Mouse (Mus musculus): ENCODE data around the gene Slc25a35.

The Slc25a35 gene

DNA sequence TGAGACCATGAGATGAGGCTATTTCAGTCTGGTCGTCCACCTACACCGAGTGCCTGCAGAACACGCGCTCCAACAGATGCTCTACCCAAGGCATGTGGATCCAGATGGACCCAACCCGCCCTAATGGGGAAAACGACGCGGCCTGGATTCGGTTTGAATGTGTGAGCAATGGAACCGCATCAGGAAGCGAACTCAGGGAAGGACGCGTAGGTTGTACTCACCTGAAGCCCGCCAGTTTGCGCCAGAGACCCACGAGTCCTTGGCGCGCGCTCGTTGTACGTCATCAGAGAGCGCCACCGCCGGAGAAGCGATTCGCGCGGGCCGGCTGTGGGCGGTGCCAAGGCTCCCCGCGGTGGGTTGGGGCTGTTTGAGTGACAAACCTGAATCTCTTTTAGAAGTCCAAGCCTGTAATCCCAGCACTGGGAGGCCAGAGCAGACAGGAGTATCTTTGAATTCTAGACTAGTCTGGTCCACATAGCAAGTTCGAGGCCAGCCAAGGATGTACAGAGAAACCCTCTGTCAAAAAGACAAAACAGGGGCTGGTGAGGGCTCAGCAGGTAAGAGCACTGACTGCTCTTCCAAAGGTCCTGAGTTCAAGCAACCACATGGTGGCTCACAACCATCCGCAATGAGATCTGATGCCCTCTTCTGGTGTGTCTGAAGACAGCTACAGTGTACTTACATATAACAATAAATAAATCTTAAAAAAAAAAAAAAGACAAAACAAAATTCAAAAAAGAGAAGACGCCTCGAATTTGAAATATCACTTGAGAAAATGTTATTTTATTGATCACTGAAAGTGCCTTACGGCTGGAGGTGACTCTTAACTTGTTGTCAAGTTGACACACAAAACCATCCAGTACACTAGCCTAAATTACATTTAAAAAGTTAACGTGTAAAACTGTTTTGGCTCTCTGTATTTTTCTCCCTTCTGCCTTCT is 40.5 kb downstream of the Slc25a35 start, which contains the start of gene Pfas:
TSS of gene Pfas (minus strand) at position 279 of the 940 bp plus-strand sequence.
- peak; percentile 96 for DNase-seq (ENCODE audit: low spot score)

DNA sequence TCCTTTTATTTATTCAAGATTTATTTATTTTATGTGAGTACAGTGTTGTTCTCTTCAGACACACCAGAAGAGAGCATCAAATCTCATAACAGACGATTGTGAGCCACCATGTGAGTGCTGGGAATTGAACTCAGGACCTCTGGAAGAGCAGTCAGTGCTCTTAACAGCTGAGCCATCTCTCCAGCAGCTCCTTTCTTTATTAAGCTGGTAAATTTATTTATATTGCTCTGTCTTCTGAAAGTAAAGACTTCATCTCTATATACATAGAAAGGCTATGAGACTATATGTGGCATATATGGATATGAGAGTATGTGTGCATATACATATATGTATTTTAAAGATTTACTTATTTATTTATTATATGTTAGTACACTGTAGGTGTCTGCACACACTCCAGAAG is 41.6 kb downstream of the Slc25a35 start:
- DNase-seq (ENCODE audit: low spot score), result peak; percentile 3

GRCm38 (mm10) chr11:69010400-69011323 is 42.7 kb downstream of the Slc25a35 start:
- DNase-seq (ENCODE audit: low spot score), result peak; percentile 1

GRCm38 (mm10) chr11:69011445-69011844 is 43.5 kb downstream of the Slc25a35 start:
- DNase-seq (ENCODE audit: low spot score), result peak; percentile 1

GRCm38 (mm10) chr11:69012071-69012601 is 44.2 kb downstream of the Slc25a35 start:
- peak; percentile 93 for DNase-seq (ENCODE audit: low spot score)

DNA sequence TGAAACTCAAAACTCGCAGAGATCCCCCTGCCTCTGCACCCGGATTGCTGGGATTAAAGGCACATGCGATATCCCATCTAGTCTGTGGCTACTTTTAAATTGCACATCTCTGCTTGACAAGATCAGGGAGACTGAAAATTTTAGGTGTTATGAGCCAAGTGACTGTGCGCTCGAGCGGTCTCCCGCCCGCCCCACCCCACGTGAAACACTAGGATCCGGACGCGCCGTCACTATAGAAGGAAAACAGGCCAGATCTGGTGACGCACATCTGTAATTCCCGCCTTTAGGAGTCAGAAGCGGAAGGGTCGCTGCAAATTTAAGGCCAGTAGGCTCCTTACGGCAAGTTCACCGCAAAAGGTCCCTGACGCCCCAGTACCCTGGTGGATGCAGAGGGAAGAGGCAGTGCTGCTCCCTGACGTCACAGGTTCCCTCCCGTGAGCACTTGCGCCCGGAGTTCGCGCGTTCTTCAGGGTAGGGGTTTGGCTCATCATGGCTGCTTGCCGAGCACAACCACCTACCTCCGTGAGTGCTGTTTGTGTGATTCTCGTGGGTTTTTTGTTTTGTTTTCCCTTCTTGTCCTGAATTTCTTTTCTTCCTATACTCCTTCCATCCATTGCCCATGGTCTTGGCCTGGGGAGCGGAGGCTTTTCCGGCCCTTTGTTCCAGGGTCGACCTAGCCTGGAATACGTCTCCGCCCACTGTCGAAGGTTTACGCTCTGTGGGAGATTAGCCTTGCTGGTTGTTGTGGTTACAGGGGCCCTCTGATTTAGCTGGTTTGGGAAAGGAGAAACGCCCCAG is 47.9 kb downstream of the Slc25a35 start, which contains the start of gene Ctc1:
TSS of gene Ctc1 (plus strand) at position 268 of the 798 bp plus-strand sequence.
- DNase-seq (ENCODE audit: low spot score), result peak; percentile 94

DNA sequence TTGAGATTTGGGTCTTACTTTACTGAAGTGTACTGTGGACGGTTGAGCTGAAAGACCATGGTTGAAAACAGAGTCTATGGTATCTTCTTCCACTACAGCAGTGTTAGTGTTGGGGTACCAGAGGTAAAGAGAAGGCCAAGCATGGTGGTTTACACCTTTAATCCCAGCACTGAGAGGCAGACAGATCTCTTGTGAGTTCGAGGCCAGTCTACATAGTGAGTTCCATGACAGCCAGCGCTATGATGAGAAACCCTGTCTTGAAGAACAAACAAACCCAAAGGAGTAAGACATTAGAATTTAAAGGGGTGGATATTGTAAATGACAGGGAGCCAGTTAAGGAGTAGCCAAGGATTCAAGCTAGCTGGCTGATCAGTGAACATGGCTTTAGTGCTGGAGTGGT is 48.8 kb downstream of the Slc25a35 start:
- no peak for DNase-seq (ENCODE audit: low spot score)

DNA sequence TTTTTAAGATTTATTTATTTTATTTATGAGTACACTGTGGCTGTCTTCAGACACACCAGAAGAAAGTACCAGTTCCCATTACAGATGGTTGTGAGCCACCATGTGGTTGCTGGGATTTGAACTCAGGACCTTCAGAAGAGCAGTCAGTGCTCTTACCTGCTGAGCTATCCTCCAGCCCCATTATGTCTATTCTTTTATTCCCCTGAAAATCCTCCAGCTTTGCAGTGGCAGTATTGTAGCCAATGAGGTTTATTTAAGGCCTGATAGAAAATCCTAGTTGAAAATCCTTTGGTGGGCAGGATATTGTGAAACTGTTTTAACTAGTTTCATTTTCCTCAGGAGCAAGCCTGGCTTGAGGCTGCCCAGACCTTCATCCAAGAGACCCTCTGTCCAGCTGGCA is 52.8 kb downstream of the Slc25a35 start:
- no peak for DNase-seq (ENCODE audit: low spot score)

Measured in retina, embryonic 14.5 days (tissue).